Mouse (Mus musculus) midbrain, embryonic 14.5 days (tissue): ENCODE results near the gene Pdlim7. TPM values are rescaled to one million over a fixed set of nuclear protein-coding genes. Genes with fewer than 3 reads are reported as not detected.

ENCODE experiments used
- ATAC-seq: fragments of 200-750 bp; cut with Nextera tagmentation; 2 replicates; pipeline ENCODE4 v1.8.0; 2017; ENCODE audit warnings: moderate number of reproducible peaks, moderate library complexity; ENCODE audit not compliant: low FRiP score, low TSS enrichment
- DNase-seq: peaks from one replicate; pipeline ENCODE4 v3.0.0-alpha.2; 2015
- H3K27ac ChIP-seq: fragments of 300-500 bp; sonication (generic); replicated peaks from 2 replicates; pipeline ENCODE4 v1.5.1; 2014; ENCODE audit warnings: mild to moderate bottlenecking, low read depth, low read length, moderate library complexity
- H3K27me3 ChIP-seq: fragments of 300-500 bp; sonication (generic); 2 replicates; pipeline ENCODE4 v1.6.1; 2014; ENCODE audit warnings: low read length, control low read depth, mixed read lengths; ENCODE audit not compliant: control insufficient read depth, insufficient read depth
- H3K36me3 ChIP-seq: fragments of 300-500 bp; sonication (generic); 2 replicates; pipeline ENCODE4 v1.6.1; 2014; ENCODE audit warnings: low read length, control low read depth; ENCODE audit not compliant: control insufficient read depth, insufficient read depth
- H3K4me1 ChIP-seq: fragments of 300-500 bp; sonication (generic); 2 replicates; pipeline ENCODE4 v1.6.1; 2014; ENCODE audit warnings: mild to moderate bottlenecking, antibody characterized with exemption, low read length, control low read depth; ENCODE audit not compliant: control insufficient read depth, insufficient read depth
- H3K4me2 ChIP-seq: fragments of 300-500 bp; sonication (generic); 2 replicates; pipeline ENCODE4 v1.6.1; 2014; ENCODE audit warnings: mild to moderate bottlenecking, low read length, moderate library complexity
- H3K4me3 ChIP-seq: fragments of 300-500 bp; sonication (generic); replicated peaks from 2 replicates; pipeline ENCODE4 v1.5.1; 2014; ENCODE audit warnings: low read depth, low read length
- H3K9ac ChIP-seq: fragments of 300-500 bp; sonication (generic); replicated peaks from 2 replicates; pipeline ENCODE4 v1.6.1; 2014; ENCODE audit warnings: mild to moderate bottlenecking, low read length, moderate library complexity
- H3K9me3 ChIP-seq: fragments of 300-500 bp; sonication (generic); 2 replicates; pipeline ENCODE4 v1.6.1; 2016; ENCODE audit warnings: low read length, control low read depth, mixed read lengths; ENCODE audit not compliant: control insufficient read depth
- WGBS: fragments of 180-500 bp; shearing (Covaris S2); extraction: QIAGEN DNeasy Blood & Tissue Kit; methylation state at CpG from one replicate; pipeline ENCODE4 v1.1.7; 2014; 5-methylcytosine and 5-hydroxymethylcytosine counted together
- polyA plus RNA-seq: library from polyadenylated mRNA; unstranded; fragments of >200 nt; fragmentation: Nextera tagmentation; extraction: Ambion mirVana; gene quantifications from 2 replicates; pipeline ENCODE4 v1.2.1, GENCODE M21; 2014

Pdlim7 gene
- polyA plus RNA-seq, 1 experiment from 2014 or later: 126 TPM

GRCm38 (mm10) chr13:55451785-55452549 lies 61.5 kb downstream of the Pdlim7 start:
- no peaks in the 10 kb centered on the region for H3K27me3 ChIP-seq
- 96% methylated on average over 16 of the region's 16 CpGs for WGBS
- H3K36me3 ChIP-seq: peaks cover 75% of the 10 kb centered on the region
- no peak overlapping the region for H3K9ac ChIP-seq
- H3K4me1 ChIP-seq: peaks cover under 1% of the 10 kb centered on the region
- ATAC-seq (no peak), DNase-seq (no peak)
- no peaks in the 10 kb centered on the region for H3K9me3 ChIP-seq
- H3K4me2 ChIP-seq: no peak overlapping the region
- no peak overlapping the region for H3K4me3 ChIP-seq
- no peak overlapping the region for H3K27ac ChIP-seq

- Histone ChIP-seq H3K27ac (no peak overlapping the region), H3K4me1 (peaks cover 7% of the 10 kb centered on the region), H3K27me3 (no peaks in the 10 kb centered on the region), H3K4me3 (no peak overlapping the region), H3K4me2 (no peak overlapping the region), H3K36me3 (peaks cover 71% of the 10 kb centered on the region), H3K9ac (no peak overlapping the region), H3K9me3 (no peaks in the 10 kb centered on the region)
- ATAC-seq: no peak
- no peak for DNase-seq
- 94% methylated on average over 10 of the region's 10 CpGs for WGBS
Observed at GRCm38 (mm10) chr13:55451296-55451695, 62.2 kb downstream of the Pdlim7 start.

DNA sequence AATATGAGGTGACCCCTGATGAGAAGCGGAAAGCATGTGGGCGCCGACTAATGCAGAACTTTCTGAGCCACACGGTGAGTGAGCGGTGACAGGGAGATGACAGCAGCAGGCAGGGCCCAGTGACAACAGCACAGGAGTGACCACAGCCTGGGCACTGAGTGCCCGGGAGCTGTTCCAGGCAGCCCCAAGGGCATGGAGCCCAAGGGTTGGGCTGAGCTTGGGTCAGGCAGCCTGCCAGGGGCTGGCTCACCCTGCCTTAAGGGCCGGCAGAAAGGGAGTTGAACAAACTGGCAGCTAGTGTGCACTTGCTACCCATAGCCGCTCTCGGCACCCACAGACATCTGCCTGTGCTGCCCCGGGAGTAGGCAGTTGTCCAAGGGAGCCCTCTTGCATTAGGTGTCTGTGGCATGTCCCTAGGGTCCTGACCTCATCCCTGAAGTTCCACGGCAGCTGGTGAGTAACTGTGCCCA lies 62.9 kb downstream of the Pdlim7 start:
- 93% methylated on average over 11 of the region's 11 CpGs for WGBS
- DNase-seq (no peak), ATAC-seq (no peak)
- peaks cover 13% of the 10 kb centered on the region for H3K4me1 ChIP-seq
- H3K4me3 ChIP-seq: no peak overlapping the region
- H3K27me3 ChIP-seq: no peaks in the 10 kb centered on the region
- H3K9ac ChIP-seq: no peak overlapping the region
- H3K27ac ChIP-seq: no peak overlapping the region
- no peaks in the 10 kb centered on the region for H3K9me3 ChIP-seq
- H3K4me2 ChIP-seq: no peak overlapping the region
- H3K36me3 ChIP-seq: peaks cover 63% of the 10 kb centered on the region

- peaks cover 57% of the 10 kb centered on the region for H3K36me3 ChIP-seq
- no peak for DNase-seq
Observed at GRCm38 (mm10) chr13:55449679-55450441, 63.6 kb downstream of the Pdlim7 start.

GRCm38 (mm10) chr13:55449205-55449604 lies 64.3 kb downstream of the Pdlim7 start:
- no peak overlapping the region for H3K4me2 ChIP-seq
- no peak overlapping the region for H3K9ac ChIP-seq
- peaks cover 50% of the 10 kb centered on the region for H3K36me3 ChIP-seq
- H3K4me1 ChIP-seq: peaks cover 13% of the 10 kb centered on the region
- ATAC-seq (no peak), DNase-seq (no peak)
- H3K27ac ChIP-seq: no peak overlapping the region
- H3K27me3 ChIP-seq: no peaks in the 10 kb centered on the region
- H3K4me3 ChIP-seq: no peak overlapping the region
- H3K9me3 ChIP-seq: no peaks in the 10 kb centered on the region
- 93% methylated on average over 9 of the region's 9 CpGs for WGBS

More at GRCm38 (mm10) chr13:55449679-55450441, 63.6 kb downstream of the Pdlim7 start:
- WGBS: 94% methylated on average over 17 of the region's 17 CpGs
- Histone ChIP-seq H3K27ac (no peak overlapping the region), H3K4me3 (no peak overlapping the region), H3K4me2 (no peak overlapping the region), H3K27me3 (no peaks in the 10 kb centered on the region), H3K9me3 (no peaks in the 10 kb centered on the region), H3K9ac (no peak overlapping the region), H3K4me1 (peaks cover 13% of the 10 kb centered on the region)
- no peak for ATAC-seq

GRCm38 (mm10) chr13:55448131-55448530 lies 65.3 kb downstream of the Pdlim7 start:
- DNase-seq (no peak), ATAC-seq (no peak)

DNA sequence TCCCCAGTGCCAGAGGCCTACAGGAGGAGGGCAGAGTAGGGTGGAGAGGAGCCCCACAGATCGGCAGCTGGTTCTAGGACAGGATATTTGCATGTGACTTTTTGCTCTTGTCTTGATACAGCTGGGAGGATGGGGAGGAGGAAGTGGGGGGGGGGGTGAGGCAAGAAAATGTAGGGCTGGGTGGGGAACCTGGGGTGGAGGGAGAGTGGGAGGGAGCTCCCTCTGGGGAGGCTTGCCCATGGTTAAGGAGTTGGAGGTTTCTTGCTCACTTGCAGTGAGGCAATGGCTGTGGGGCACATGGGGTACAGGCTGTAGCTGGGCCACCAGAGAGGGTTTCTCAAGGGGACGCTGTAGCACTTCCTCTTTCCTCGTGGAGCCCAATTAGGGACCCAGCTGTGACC lies 65.9 kb downstream of the Pdlim7 start:
- Histone ChIP-seq H3K27me3 (no peaks in the 10 kb centered on the region), H3K9me3 (no peaks in the 10 kb centered on the region), H3K4me1 (peaks cover 13% of the 10 kb centered on the region), H3K4me2 (no peak overlapping the region), H3K9ac (no peak overlapping the region), H3K27ac (no peak overlapping the region), H3K36me3 (peaks cover 35% of the 10 kb centered on the region), H3K4me3 (no peak overlapping the region)
- ATAC-seq (no peak), DNase-seq (no peak)
- 71% methylated on average over 3 of the region's 3 CpGs for WGBS

More at GRCm38 (mm10) chr13:55448131-55448530, 65.3 kb downstream of the Pdlim7 start:
- Histone ChIP-seq H3K4me2 (no peak overlapping the region), H3K9me3 (no peaks in the 10 kb centered on the region), H3K4me3 (no peak overlapping the region), H3K36me3 (peaks cover 41% of the 10 kb centered on the region), H3K9ac (no peak overlapping the region), H3K27ac (no peak overlapping the region), H3K4me1 (peaks cover 13% of the 10 kb centered on the region), H3K27me3 (no peaks in the 10 kb centered on the region)
- 97% methylated on average over 5 of the region's 5 CpGs for WGBS

GRCm38 (mm10) chr13:55446483-55447105 lies 66.9 kb downstream of the Pdlim7 start:
- ATAC-seq: no peak
- no peak overlapping the region for H3K27ac ChIP-seq
- H3K4me3 ChIP-seq: peak overlapping the region; percentile 82
- DNase-seq: no peak
- peak overlapping the region; percentile 86; the same call in 1 of the 2 replicates for H3K9ac ChIP-seq
- H3K36me3 ChIP-seq: peaks cover 25% of the 10 kb centered on the region
- H3K4me2 ChIP-seq: peak overlapping the region; percentile 89
- H3K4me1 ChIP-seq: peaks cover 13% of the 10 kb centered on the region
- H3K27me3 ChIP-seq: no peaks in the 10 kb centered on the region
- H3K9me3 ChIP-seq: no peaks in the 10 kb centered on the region
- WGBS: 83% methylated on average over 6 of the region's 6 CpGs
